Comparison of ENCODE assay signal across 8 mouse cellular contexts in the genomic region with DNA sequence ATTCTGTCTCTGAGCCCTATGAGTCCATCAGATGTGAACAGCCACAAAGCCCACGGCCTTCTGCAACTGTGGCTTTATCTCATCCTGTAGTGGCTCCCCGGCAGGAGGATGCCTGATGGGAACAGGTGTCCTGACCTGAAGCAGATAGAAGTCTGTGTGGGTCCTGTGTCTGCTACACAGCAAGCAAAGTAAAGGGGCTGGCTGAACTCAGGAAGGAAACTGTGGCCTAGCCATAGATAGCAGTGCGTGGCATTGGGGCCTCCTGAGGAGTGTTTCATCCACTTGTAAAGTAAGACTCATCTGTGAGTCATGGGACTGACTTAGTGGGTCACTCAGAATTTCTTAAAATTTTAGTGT. TPM values are rescaled to one million over a fixed set of nuclear protein-coding genes. Genes with fewer than 3 reads are reported as not detected.
DNase-seq lines count a peak whose midpoint lies in the region; ATAC-seq and TF ChIP-seq lines count a peak whose summit lies in the region.

No protein-coding gene starts in this region.

- H3K9ac ChIP-seq in lung, embryonic 14.5 days = no peak overlapping the region
- H3K9ac ChIP-seq in liver, embryonic 15.5 days = no peak overlapping the region

- no peak overlapping the region for H3K4me3 ChIP-seq in lung, embryonic 14.5 days (ENCODE audit: low read depth, low read length)
- no peak overlapping the region for H3K4me3 ChIP-seq in liver, embryonic 15.5 days (replicated peaks)

- no peaks in the 10 kb centered on the region for H3K36me3 ChIP-seq in lung, embryonic 14.5 days (ENCODE audit: insufficient read depth)
- H3K36me3 ChIP-seq in liver, embryonic 15.5 days (replicated peaks) = no peaks in the 10 kb centered on the region

- DNase-seq in lung, embryonic 14.5 days = no peak
- DNase-seq in lung, postnatal 10 days = no peak
- DNase-seq in c-Kit-positive CD71-positive TER-119-negative erythroid progenitor cells, embryonic 14.5 days (ENCODE audit: low read depth) = peak; percentile 48
- DNase-seq in thymus, postnatal 0 days (ENCODE audit: low spot score) = peak; percentile 81
- DNase-seq in right cerebral cortex, postnatal 14 days = no peak
- DNase-seq in layer of hippocampus, adult 11-12 months (ENCODE audit: low spot score) = no peak
- DNase-seq in frontal cortex, postnatal 36 days (ENCODE audit: low spot score in 2 of 2) = no peak

- 0 out of 2 replicates have a peak overlapping the region, but pooled peaks have one; percentile 68 for H3K27ac ChIP-seq in lung, embryonic 14.5 days (ENCODE audit: low read depth)
- H3K27ac ChIP-seq in liver, embryonic 15.5 days (replicated peaks) = peak overlapping the region; percentile 82

- no peak for TF ChIP-seq CTCF in lung, embryonic 14.5 days (IDR thresholded peaks at IDR 0.05; ENCODE audit: low read depth)

- WGBS in lung, embryonic 14.5 days = 70% methylated on average over 3 of the region's 3 CpGs
- WGBS in liver, embryonic 15.5 days (ENCODE audit: insufficient replicate concordance) = 16% methylated on average over 3 of the region's 3 CpGs

- H3K9me3 ChIP-seq in lung, embryonic 14.5 days (ENCODE audit: low read depth, low read length) = no peaks in the 10 kb centered on the region
- H3K9me3 ChIP-seq in liver, embryonic 15.5 days (replicated peaks) = no peaks in the 10 kb centered on the region

- no peak overlapping the region for H3K4me2 ChIP-seq in lung, embryonic 14.5 days
- no peak overlapping the region for H3K4me2 ChIP-seq in liver, embryonic 15.5 days

- H3K27me3 ChIP-seq in lung, embryonic 14.5 days (ENCODE audit: insufficient read depth, low read length) = no peaks in the 10 kb centered on the region
- H3K27me3 ChIP-seq in liver, embryonic 15.5 days = no peaks in the 10 kb centered on the region

- ATAC-seq in lung, embryonic 14.5 days (ENCODE audit: insufficient read depth) = no peak
- no peak for ATAC-seq in liver, embryonic 15.5 days (ENCODE audit: insufficient read depth)

- H3K4me1 ChIP-seq in lung, embryonic 14.5 days (ENCODE audit: insufficient read depth) = peaks cover 50% of the 10 kb centered on the region
- peaks cover 85% of the 10 kb centered on the region for H3K4me1 ChIP-seq in liver, embryonic 15.5 days (replicated peaks)

RNA-seq across cellular contexts. Expression of gene Irf2bpl, which starts 50.2 kb away (rescaled TPM):
- 44.6 and 44.8 TPM in 2 replicates for polyA plus RNA-seq in lung, embryonic 14.5 days (2014; fragmentation: Nextera tagmentation; extraction: Ambion mirVana)
- 2.8 and 3.1 TPM in 2 replicates for polyA plus RNA-seq in liver, embryonic 15.5 days (2015; fragmentation: Nextera tagmentation; extraction: Ambion mirVana)
- polyA plus RNA-seq in thymus, postnatal 0 days (2015; fragmentation: Nextera tagmentation; extraction: Ambion mirVana) = 13.1 and 15.5 TPM in 2 replicates

Comparison
In these comparisons a context has a peak if more than half of its experiments do, and no peak if none do; other contexts are left out.
1. DNase-seq: peak in c-Kit-positive CD71-positive TER-119-negative erythroid progenitor cells, embryonic 14.5 days (single experiment) and thymus, postnatal 0 days (single experiment); none in lung, embryonic 14.5 days (single experiment), lung, postnatal 10 days (single experiment), right cerebral cortex, postnatal 14 days (single experiment), layer of hippocampus, adult 11-12 months (single experiment) and frontal cortex, postnatal 36 days (0 of 2).